Mouse (Mus musculus) heart, postnatal 10 days (tissue): ENCODE data around the gene Atp5g1. TPM values are rescaled to one million over a fixed set of nuclear protein-coding genes. Genes with fewer than 3 reads are reported as not detected.

Source experiments
- DNase-seq, 2 experiments: peaks; one replicate each; pipeline ENCODE4 v3.0.0; 2021
- intact Hi-C: fragments of 180-260 bp; cut with DNase I; formaldehyde crosslinking; loops from one replicate; pipeline ENCODE4 v1.15.1; 2025
- total RNA-seq, 2 experiments: library from RNA; stranded (reverse); gene quantifications; 2 replicates each; pipeline ENCODE4 v1.2.3; 2021

Gene Atp5g1
- total RNA-seq, 2 experiments from 2014 or later, result 2,962 to 2,967 TPM

DNA sequence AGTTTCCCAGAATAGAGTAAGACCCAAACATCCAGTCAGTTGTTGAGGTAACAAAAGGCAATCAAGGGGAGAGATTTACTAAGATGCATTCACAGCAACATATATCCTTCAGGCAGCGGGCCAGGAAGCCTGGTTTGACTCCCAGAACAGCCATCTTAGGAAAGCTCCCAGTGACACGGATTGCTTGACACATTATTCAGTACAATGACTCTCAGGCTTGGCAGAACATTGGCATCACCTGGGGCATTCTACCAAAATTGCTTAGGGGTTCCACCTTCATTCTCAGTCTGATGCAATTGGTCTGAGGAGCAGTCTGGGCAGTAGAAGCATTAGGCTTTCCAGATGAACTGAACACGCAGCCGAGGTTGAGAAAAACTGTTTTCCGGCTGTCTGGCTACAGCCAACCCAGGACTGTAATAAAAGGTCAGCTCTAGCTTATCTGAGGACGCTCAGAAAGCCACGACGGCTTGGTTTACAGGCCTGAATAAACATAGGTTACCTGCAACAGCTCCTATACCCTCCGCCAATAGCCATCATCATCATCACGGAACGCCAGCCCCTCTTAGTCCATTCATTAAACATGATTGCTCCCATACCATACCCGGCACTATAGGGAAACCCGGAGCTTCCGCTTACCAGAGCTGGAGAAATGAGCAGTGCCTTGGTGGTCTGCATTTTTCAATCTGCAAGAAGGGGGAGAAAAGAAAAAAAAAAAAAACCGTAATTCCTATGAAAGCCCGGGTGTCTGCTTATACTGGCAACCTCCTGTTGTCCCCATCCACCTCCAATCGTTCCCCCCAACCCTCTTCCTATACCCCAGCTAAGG lies 906 bp downstream of the Atp5g1 start:
- DNase-seq, result peak; percentile 28 to 46

DNA sequence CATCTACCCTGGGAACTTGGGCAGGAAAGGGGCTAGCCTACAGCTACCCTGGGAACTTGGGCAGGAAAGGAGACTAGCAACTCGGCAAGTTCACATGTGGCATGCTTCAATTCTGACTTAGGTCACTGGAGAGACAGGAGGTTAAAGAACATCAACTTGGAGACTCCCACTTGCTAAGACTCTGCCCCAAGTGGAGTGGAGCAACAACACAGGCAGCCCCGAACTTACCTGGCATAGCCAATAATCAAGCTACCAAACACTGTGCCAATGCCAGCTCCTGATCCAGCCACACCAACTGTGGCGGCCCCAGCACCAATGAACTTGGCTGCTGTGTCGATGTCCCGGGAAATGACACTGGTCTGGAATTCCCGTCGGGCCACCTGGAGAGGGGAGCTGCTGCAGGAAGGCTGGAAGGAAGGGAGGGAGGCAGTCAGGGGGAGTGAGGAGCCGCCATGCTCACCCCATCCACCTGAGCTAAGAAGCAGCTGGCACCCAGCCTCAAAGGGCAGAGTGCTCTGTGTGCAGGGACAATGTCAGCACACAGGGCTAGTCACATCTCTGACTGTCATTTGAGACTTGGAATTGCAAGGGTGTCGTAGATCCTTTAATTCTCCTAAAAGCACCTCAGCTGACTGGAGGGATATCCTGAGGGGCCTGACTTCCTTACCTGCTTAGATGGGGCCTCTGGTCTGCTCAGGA lies 2.0 kb downstream of the Atp5g1 start:
- intact Hi-C loops, result no loop called here
- DNase-seq, result peak in 1 of 2 experiments; percentile 26

More for the DNA sequence above, 906 bp downstream of the Atp5g1 start:
- intact Hi-C loops, result no loop called here

DNA sequence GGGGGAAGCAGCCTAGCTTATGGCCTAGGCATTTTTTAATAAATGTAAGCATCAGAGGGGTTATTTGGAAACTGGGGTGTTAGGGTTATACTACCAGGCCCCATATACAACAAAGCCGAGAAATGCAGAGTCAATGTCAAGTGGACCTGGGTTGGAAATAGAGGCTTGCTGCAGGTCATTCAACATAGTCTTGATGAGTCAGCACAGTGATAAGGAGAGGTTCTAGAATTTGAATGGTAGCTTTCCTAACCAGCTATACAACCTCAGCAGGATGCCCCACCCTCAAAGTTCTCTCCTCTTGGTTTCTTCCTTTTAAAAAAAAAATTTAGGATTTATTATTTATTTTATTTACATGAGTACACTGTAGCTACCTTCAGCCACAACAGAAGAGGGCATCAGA lies 4.5 kb downstream of the Atp5g1 start:
- no peak for DNase-seq
- intact Hi-C loops, result no loop called here

GRCm38 (mm10) chr11:96070353-96070752 lies 5.1 kb downstream of the Atp5g1 start:
- intact Hi-C loops, result no loop called here
- no peak for DNase-seq

DNA sequence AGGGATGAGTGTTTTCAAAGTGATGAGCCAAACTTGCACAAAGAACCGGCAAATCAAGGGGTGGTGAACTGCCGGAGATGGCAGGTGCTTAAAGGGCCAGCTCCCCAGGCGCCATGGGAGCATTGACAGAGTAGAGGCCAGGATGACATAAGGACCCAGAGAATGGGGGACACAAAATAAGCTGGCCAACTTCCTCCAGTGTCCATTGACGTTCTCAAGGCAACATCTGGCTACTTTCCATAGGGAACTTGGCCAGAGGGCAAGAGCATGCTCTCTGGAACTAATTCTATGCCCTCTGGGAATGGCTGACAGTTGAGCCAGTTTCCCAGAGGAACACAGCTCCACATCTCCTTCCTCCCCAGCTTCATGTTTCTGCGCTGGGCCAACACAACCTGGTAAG lies 7.2 kb downstream of the Atp5g1 start:
- DNase-seq, result peak; percentile 52 to 54
- intact Hi-C loops, result no loop called here

DNA sequence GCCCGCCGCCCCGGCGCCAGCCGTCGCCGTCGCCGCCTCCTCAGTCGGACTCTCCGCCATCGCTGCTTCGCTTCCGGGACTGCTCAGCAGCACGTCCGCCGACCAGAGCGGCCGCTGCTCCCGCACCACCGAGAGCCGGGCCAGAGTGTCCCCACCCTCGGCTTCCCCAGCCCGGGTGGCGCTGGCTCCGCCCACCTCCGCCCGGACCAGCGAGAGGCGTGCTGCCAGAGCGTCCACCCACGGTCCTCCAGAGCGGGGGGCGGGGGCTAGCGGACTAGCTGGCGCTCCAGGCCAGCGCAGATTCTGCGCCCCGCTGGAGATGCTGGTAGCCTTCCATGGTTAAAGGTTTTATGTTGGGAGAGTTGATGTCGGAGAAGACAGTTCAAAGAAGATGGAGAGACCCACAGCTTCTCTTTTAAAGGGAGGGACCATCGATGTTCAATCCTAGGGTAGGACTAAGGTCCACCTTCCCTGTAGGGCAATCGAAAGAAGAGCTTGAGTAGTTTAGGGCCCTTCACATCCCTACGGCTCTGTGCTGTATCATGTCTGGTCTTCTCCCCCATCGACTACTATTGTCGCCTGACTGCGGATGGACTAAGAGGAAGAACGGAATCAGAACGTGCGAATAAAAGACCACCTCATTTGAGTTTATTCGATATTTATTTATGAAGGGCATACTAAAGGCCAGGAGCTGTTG lies 10.1 kb downstream of the Atp5g1 start, which contains the start of gene Ube2z:
TSS of gene Ube2z (minus strand) at position 174 of the 697 bp plus-strand sequence.
- DNase-seq, result peak; percentile 99
- intact Hi-C loops, result no loop called here

DNA sequence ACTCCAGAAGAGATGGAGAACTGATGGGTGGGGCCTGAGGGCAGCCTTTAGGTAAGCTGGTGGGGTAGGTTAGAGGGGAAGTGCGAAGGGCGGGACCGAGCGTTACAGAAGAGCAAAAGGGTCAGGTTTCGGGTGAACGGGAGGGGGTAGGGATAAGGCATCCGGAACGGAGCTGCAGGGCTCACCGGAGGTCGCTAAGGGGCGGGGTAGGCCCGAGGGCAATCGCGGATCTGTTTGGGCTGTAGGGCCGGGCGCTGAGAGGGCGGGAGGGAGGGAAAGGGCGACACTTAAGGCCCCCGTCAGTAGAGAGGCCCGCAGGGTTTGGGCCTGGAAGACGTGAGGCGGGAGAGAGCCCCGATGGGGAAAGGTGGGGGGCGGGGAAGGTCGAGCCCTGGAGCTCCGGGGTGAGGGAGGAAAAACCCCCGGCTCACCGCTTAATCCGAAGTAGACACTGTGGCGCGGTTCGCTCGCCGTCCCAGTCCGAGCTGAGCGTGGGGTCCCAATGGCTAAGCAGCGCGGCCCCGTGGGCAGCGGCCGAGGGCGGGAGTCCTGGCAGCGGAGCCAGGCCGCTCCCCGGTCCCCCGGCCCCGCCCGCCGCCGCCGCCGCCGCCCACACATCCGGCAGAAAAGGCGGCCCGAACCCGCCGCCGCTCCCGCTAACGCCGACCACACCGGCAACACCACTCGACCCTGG lies 10.8 kb downstream of the Atp5g1 start:
- peak in 1 of 2 experiments; percentile 44 for DNase-seq
- intact Hi-C loops, result no loop called here

GRCm38 (mm10) chr11:96058309-96058708 lies 17.2 kb downstream of the Atp5g1 start:
- DNase-seq, result no peak
- intact Hi-C loops, result no loop called here

DNA sequence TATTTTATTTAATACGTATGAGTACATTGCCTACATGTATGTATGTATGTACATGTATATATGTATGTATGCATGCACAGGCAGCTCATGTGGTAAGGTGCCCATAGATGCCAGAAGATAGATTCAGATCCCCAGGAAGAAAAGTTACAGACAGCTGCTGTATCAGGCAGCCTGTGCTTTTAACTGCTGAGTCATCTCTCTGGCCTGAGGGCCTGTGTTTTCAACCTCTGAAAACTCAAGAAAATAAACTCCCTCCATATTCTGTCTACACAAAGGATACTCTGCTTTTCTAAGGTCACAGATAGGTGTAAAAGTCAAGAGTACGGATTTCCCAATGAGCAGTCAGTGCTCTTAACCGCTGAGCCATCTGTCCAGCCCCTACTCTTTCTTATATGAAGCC lies 24.6 kb downstream of the Atp5g1 start:
- intact Hi-C loops, result no loop called here

GRCm38 (mm10) chr11:96049939-96050338 lies 25.5 kb downstream of the Atp5g1 start:
- DNase-seq, result no peak
- intact Hi-C loops, result no loop called here

More for the DNA sequence above, 24.6 kb downstream of the Atp5g1 start:
- DNase-seq, result no peak

DNA sequence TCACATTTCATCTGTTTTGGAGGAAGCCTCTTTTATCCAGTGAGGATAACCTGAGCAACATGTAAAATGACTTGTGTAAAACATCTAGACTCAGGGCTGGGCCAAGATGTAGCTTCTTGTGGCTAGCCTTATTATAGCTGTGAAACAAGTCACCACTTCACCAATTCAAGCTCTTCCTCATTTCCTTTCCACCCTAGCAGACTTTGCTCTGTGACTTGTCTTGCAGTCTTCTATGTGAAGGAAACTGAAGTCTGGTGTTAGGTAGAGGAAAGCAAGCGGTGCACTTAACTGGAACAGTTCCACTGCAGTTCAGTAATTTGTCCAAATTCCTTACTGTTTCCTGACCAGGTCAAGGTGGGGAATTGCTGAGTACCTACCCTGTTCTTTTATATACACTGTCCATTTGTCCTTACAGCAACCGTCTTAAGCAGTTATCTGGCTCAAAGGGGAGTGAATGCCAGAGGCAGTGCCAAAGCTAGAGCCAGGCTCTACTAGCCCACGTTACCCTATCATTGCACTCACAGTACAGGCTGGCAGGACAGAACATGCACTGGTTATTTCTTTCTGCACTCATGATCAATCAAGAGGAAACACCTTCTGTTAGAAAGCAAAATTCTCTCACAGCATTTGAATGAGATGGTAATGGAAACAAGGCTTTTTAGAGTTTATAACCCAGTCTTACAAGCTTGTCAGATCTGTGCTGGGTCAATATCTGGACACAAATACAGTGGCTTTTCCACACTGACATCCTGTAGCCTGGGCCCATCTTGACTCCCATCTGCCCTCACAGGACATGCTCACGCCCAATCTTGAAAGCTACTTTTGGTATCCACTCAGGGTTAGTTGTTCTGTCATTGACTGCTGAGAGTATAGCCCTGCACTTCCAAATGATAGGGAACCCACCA lies 27.7 kb downstream of the Atp5g1 start:
- no peak for DNase-seq
- intact Hi-C loops, result no loop called here

DNA sequence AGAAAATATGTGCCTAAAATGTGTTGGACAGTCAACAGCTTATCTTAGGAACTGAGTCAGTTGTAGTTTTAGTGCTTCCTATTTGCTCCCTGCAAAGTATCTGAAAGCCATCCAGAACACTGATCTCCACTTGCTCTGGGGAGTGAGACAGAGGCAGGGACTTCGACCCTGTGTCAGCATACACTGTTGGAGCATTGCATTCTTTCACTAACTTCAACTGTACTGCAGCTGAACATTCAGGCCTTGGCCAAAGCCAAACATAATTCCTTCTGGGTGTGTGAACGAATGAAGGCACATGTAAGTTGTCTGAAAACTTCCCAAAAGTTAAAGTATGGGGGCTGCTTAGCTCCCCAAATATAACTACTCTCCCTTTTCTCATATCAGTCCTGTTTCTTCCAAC lies 28.7 kb downstream of the Atp5g1 start:
- no peak for DNase-seq
- intact Hi-C loops, result no loop called here

DNA sequence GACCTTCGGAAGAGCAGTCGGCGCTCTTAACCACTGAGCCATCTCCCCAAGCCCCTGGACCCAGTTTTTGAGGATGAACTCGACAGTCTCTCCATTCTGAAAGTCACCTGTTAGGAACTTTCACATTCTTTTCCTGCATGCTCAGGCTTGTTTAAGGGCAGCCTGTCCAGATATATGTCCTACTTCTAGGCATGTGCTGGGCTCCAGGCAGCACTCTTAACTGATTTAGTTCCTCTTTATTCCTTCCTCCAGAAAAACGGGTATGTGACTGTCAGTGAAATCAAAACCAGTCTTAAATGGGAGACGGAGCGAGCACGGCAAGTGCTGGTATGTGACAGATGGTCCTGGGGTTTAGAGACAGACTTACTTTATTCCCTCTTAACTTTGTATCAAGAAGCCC lies 29.4 kb downstream of the Atp5g1 start:
- DNase-seq, result no peak
- intact Hi-C loops, result no loop called here

- intact Hi-C loops, result no loop called here
Measured at GRCm38 (mm10) chr11:96044803-96045567, 30.5 kb downstream of the Atp5g1 start.

GRCm38 (mm10) chr11:96038560-96038959 lies 36.9 kb downstream of the Atp5g1 start:
- intact Hi-C loops, result no loop called here
- no peak for DNase-seq

More at GRCm38 (mm10) chr11:96044803-96045567, 30.5 kb downstream of the Atp5g1 start:
- no peak for DNase-seq

DNA sequence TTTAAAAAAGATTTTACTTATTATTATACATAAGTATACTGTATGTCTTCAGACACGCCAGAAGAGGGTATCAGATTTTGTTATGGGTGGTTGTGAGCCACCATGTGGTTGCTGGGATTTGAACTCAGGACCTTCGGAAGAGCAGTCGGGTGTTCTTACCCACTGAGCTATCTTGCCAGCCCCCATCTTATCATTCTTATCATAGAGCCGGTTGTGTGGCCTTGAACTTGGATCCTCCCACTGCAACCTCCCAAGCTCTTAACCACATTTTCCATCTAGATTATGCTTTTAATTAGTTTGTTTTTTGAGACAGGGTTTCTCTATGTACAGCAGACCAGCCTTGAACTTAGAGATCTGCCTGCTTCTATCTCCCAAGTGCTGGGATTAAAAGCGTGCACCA lies 38.0 kb downstream of the Atp5g1 start:
- intact Hi-C loops, result no loop called here
- DNase-seq, result no peak

- intact Hi-C loops, result no loop called here
- DNase-seq, result no peak
Measured at GRCm38 (mm10) chr11:96035133-96035532, 40.3 kb downstream of the Atp5g1 start.

GRCm38 (mm10) chr11:96034596-96035052 lies 40.8 kb downstream of the Atp5g1 start, which contains the start of gene Snf8:
Snf8 (plus strand) TSS chr11:96034885.
- intact Hi-C loops, result no loop called here
- peak; percentile 96 to 98 for DNase-seq

- no peak for DNase-seq
- intact Hi-C loops, result no loop called here
Measured at GRCm38 (mm10) chr11:96034116-96034515, 41.4 kb downstream of the Atp5g1 start.
